Mouse (Mus musculus): ENCODE measurements around the gene Lingo2. TPM values are rescaled to one million over a fixed set of nuclear protein-coding genes. Genes with fewer than 3 reads are reported as not detected.

Gene Lingo2
- polyA plus RNA-seq, 2 experiments from 2014 or later, result not detected

DNA sequence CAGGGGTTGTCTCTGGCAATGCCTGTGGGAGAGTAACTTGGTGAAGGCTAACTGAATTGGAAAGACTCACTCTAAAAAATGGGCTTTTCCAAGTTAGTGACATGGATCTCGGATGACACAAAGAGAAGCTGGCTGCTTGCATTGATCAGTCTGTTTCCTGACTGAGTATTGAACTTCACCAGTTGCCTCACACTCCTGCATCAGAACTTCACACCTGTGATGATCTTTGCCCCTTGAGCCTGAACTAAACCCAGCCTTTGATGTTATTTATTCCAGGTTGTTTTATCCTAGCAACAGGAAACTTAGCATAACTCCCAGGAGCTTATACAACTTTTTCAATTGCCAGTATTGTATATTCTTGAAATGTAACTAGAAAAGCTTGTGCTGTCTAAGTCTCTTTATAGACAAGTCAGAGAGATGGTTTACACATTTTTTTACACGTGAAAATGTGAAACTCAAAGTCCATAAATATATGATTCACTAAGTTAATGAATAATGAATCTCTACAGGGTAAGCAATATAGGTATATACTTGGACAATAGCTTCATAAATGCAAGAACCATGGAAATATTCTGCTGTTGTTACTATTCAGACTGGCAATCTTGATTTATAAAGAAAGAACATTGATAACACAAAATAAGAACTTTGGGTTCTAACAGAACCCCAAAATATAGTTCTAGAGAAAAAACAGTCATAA is 410.7 kb downstream of the Lingo2 start:
- no peak for ATAC-seq

GRCm38 (mm10) chr4:36533895-36534294 is 417.7 kb downstream of the Lingo2 start:
- no peak for ATAC-seq

DNA sequence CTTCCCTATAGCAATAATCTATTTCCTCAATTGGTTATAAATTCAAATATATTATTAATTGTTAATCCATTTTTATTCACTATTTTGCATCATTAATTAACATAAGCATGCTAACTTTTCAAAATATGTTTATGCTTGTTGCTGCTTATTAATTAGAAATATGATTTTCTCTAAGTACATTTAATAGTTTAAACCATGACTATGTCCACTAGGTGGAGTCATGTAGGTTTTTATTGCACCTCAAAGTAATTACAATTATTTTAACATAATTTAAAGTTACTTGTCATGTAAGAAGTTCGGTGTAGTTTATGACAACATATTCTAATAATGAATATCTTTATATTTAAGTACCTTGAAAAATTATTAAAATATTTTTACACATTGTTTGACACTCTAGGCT is 461.3 kb downstream of the Lingo2 start:
- no peak for ATAC-seq

GRCm38 (mm10) chr4:36435211-36435610 is 516.3 kb downstream of the Lingo2 start:
- no peak for ATAC-seq

- ATAC-seq, result no peak
Observed at GRCm38 (mm10) chr4:36426192-36426591, 525.4 kb downstream of the Lingo2 start.

DNA sequence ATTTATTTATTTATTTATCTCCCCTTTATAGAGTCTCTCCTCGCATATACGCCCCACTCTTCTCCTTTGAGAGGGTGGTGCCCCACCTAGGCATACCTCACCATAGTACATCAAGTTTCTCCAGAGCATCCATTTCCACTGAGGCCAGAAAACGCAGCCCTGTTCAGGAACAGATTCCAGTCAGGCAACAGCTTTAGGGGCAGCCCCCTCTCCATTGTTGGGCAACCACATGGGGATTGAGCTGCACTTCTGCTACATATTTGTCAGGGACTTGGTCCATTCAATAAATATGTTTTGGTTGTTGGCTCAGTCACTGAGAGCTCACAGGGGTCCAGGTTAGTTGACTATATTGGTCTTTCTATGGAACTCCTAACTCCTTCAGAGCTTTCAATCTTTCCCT is 544.2 kb downstream of the Lingo2 start:
- no peak for ATAC-seq

DNA sequence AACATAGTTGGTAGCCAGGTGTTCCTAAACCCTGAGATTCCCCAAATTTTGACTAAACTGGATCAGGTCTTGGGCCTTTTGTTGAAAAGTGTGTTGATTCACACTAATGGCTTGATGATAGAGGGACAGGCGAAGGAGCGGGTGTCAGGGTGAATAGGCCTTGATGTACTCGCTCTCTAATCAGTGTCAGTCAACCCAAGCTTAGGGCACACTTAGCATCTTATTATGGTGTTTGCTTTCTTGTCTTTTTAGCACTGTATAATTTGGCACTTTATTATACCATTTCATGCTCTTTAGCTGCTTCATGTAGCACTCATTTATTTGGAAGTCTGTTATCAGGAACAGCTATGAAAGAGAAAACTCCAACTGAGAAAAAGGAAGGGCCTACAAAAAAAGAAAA is 582.6 kb downstream of the Lingo2 start:
- ATAC-seq, result no peak

GRCm38 (mm10) chr4:36354401-36354800 is 597.1 kb downstream of the Lingo2 start:
- no peak for ATAC-seq

GRCm38 (mm10) chr4:36331741-36332140 is 619.8 kb downstream of the Lingo2 start:
- no peak for ATAC-seq

GRCm38 (mm10) chr4:36325603-36326002 is 625.9 kb downstream of the Lingo2 start:
- no peak for ATAC-seq

DNA sequence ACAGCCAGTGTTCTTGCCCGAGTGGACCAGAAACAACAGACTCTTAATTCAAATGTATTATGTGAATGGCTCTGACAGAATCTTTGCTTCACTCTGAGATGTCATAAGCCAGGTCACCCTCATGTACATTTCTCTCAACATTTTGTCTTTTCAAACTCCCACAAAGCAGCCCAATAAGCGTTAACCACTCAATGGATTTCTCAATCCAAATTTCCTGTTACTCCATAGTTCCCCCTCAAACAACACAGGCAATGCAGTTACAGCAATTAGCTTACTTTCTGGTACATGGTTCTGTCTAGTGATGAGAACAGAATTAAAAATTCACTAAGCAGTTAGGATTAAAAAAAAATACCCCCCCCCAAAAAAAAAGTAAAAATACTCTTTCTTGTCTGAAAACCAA is 638.5 kb downstream of the Lingo2 start:
- no peak for ATAC-seq

GRCm38 (mm10) chr4:36311431-36311830 is 640.1 kb downstream of the Lingo2 start:
- no peak for ATAC-seq

GRCm38 (mm10) chr4:36305228-36305627 is 646.3 kb downstream of the Lingo2 start:
- ATAC-seq, result no peak

GRCm38 (mm10) chr4:36289701-36290053 is 661.9 kb downstream of the Lingo2 start:
- no peak for ATAC-seq

DNA sequence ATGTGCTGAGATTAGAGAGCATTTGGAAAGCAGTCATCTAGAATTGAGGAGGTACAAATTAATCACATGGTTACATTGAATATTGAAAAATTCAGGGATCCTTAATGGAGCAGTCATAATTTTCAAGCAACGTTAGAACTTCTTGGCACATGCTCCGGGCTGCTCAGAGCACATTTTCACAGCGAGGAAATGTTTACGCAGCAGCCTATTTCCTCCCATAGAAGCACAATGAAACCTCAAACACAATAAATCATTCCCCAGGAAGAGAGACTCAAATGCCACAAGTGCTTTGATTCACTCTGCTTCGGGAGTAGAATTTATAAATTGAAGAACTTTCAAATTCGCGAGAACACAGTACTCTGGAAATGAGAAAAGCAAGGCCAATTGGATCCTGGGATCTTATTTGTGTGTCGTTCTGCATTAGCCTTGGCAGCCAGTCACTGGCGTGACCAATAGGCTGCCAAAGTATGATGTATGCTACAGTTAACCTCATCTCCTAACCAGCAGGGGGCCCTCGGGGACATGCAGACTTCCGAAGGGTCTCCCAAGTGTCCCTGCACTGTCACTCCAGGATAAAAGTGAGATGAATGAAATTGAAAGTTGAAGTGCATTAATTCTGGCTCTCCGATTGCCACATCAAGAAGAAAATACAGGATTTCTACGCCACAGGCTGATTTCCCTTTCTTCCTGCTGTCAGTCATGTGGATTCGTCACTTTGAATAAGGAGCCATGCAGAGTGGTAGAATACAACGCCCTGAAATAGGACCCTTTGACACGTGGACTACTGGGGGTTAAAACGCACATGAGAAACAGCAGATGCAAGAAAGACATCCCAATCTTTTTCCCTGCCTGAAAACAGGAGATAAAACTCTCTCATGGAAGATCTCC is 662.5 kb downstream of the Lingo2 start:
- no peak for ATAC-seq

DNA sequence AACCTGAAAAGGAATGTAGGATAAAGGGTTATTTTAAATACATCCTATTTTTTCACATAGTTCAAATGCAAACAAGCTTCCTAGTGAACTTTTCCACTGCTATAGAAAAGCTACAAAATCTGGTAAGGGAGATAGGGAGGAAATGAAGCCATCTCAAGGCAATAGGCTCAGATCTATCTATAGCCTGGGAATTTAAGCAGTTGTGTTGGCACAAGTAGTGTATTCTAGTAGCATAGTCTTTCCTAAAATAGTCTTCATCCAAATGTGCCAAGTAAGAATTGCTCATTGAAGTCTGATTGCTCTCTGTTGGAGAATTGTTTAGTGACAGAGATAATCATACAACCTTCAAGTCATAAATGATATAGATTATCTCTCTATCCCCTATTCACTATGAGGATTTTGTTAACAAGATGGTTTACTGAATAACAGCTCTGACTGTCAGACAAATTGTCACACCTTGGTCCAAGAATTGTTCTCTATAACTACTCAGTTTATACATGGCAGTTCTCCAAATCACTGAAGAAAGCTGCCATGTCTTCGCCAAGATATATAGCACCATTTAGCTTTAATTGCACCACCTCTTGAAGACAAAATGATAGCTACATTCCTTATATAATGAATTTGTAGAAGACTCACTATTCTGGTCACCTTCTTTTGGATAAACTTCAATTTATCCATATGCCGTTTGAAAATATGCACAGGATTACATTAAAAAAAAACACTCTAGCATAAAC is 688.9 kb downstream of the Lingo2 start:
- no peak for ATAC-seq

GRCm38 (mm10) chr4:36186231-36186922 is 765.2 kb downstream of the Lingo2 start:
- no peak for ATAC-seq

DNA sequence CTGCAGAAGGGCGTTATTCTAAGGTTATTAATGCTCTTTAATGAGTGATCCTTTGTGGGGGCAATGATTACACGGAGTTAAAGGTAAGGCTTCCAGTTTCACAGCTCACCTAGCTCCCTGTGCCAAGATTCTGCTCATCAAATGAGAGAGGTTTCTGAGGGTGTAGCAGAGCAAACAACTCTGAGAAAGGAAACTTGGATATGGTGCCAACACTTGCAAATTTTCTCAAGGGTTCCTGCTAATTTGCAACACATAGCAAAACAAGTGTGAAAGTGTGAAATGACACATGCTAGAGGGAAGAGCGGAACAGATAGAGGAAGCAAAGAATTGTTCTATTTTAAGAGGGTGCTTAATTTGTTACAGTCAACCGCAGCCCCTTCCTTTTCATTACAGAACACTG is 767.9 kb downstream of the Lingo2 start:
- ATAC-seq, result no peak

- ATAC-seq, result no peak
Observed at GRCm38 (mm10) chr4:36170099-36170498, 781.4 kb downstream of the Lingo2 start.

DNA sequence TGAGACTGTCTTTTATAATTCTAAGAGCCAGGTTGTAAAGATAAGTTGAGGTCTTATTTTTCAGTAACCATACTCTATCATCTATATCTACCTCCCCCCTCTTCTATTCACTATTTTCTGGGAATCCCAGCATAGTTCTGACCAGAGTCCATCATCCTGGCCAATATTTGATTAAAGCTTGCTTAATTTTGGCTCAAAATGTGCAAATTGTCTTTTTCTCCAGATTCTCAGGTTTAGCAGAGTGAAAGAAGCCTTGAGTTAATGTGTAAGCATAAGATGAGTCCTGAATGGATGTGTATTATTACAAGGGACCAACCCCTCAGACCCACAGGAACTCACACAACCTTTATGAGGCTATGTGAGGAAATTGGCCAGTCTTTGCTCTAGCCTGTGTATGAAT is 820.2 kb downstream of the Lingo2 start:
- ATAC-seq, result no peak

DNA sequence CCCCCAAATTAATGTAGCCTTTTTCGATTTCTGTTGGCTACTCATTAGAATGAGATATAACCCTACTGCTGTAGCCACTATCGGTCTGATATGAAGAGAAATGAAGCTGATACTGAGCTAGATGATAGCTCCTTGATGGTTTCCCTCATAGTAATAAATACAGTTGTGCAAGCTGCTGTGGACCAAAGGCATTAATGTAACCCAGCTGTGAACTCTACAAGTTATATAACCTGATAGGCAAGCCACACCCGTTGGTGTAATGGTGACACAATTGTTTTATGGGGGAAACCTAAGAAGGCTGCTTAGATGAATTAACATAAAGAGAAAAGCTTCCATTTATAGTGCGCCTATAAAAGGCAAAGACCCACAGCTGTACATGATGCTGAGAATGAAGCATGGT is 856.1 kb downstream of the Lingo2 start:
- no peak for ATAC-seq

GRCm38 (mm10) chr4:36081095-36081852 is 870.3 kb downstream of the Lingo2 start:
- no peak for ATAC-seq

Data from activated CD4-positive, CD25-positive, alpha-beta regulatory T cell, adult 4 months (primary cell).